ENCODE assay signal across 8 mouse cellular contexts in genomic region chr7:4943223-4943815, GRCm38 (mm10). TPM values are rescaled to one million over a fixed set of nuclear protein-coding genes. Genes with fewer than 3 reads are reported as not detected.
DNase-seq lines count a peak whose midpoint lies in the region; ATAC-seq and TF ChIP-seq lines count a peak whose summit lies in the region.

No protein-coding gene starts in this region.

- H3K4me1 ChIP-seq in forebrain, embryonic 15.5 days, result 0 out of 2 replicates have a peak, but pooled peaks cover 2% of the 10 kb centered on the region
- H3K4me1 ChIP-seq in lung, adult 2 months (ENCODE audit: control insufficient read depth, insufficient read depth, low read length), result no peaks in the 10 kb centered on the region

- intact Hi-C loops in heart, postnatal 25 days (cut with DNase I), result loop anchor here (1.0 to 5.0 kb wide), 5 partner anchors 21 to 184 kb away; partner anchors contain the start of genes Fiz1, Rasl2-9, Sbk2 and Zfp524

- ATAC-seq in forebrain, embryonic 15.5 days (replicated peaks), result peak; percentile 79
- ATAC-seq in neutrophil, adult 5-6 weeks (ENCODE audit: extremely low read depth, insufficient number of reproducible peaks, low FRiP score, poor library complexity, severe bottlenecking), result peak; percentile 92

- TF ChIP-seq CTCF in lung, adult 2 months (IDR thresholded peaks at IDR 0.05; ENCODE audit: insufficient read depth, low read length), result peak; percentile 91

- peak; percentile 95 for DNase-seq in ES-CJ7 (ENCODE audit: low read depth, low spot score)
- DNase-seq in cerebellum, adult 11-12 months, result peak; percentile 96
- peak; percentile 84 for DNase-seq in heart, postnatal 25 days (ENCODE audit: low spot score)
- DNase-seq in layer of hippocampus, adult 18-20 months (ENCODE audit: low spot score in 2 of 2), result peak; percentile 87 to 98
- peak; percentile 97 for DNase-seq in lung, adult 2 months
- DNase-seq in thymus, adult 18-20 months, result peak; percentile 79 to 87

- no peaks in the 10 kb centered on the region for H3K36me3 ChIP-seq in forebrain, embryonic 15.5 days

- WGBS in forebrain, embryonic 15.5 days, result 19% methylated on average over 15 of the region's 15 CpGs
- 11% methylated on average over 15 of the region's 15 CpGs for WGBS in lung, adult 2 months

- H3K27ac ChIP-seq in forebrain, embryonic 15.5 days (replicated peaks), result no peak overlapping the region

- no peaks in the 10 kb centered on the region for H3K27me3 ChIP-seq in forebrain, embryonic 15.5 days

- peak overlapping the region; percentile 35 for H3K4me3 ChIP-seq in forebrain, embryonic 15.5 days
- H3K4me3 ChIP-seq in lung, adult 2 months (replicated peaks; ENCODE audit: extremely low read depth, low read depth, low read length), result peak overlapping the region; percentile 63

- H3K4me2 ChIP-seq in forebrain, embryonic 15.5 days (replicated peaks), result peak overlapping the region; percentile 47

- H3K9ac ChIP-seq in forebrain, embryonic 15.5 days (replicated peaks), result no peak overlapping the region

- no peaks in the 10 kb centered on the region for H3K9me3 ChIP-seq in forebrain, embryonic 15.5 days

- no peak for TF ChIP-seq POLR2A in lung, adult 2 months (IDR thresholded peaks at IDR 0.05; ENCODE audit: borderline replicate concordance, extremely low read depth, low read depth, low read length)

RNA-seq across cellular contexts. Expression of gene Ssc5d, which starts 17.7 kb away (rescaled TPM):
- polyA plus RNA-seq in forebrain, embryonic 15.5 days (2015; fragmentation: Nextera tagmentation; extraction: Ambion mirVana), result 0.24 and 0.32 TPM in 2 replicates
- 1 to 10 TPM; 3.8 to 4.3 TPM for total RNA-seq in heart, postnatal 25 days (2021)
- total RNA-seq in layer of hippocampus, adult 18-20 months (2021), result 1 to 10 TPM; 1.8 to 2.6 TPM
- 7.5 and 8.0 TPM in 2 replicates for polyA plus RNA-seq in lung, adult 2 months (2012; rRNA removed)
- 0.47 and 1.4 TPM in 2 replicates for total RNA-seq in neutrophil, adult 5-6 weeks (2017)

RNA-seq across cellular contexts. Expression of gene Sbk2, which starts 20.9 kb away (rescaled TPM):
- not detected in 2 replicates for polyA plus RNA-seq in forebrain, embryonic 15.5 days (2015; fragmentation: Nextera tagmentation; extraction: Ambion mirVana)
- total RNA-seq in heart, postnatal 25 days (2021), result 10 to 100 TPM; 22.4 to 28.7 TPM
- under 1 TPM; 0.17 to 0.38 TPM for total RNA-seq in layer of hippocampus, adult 18-20 months (2021)
- 5.6 and 24.2 TPM in 2 replicates for polyA plus RNA-seq in lung, adult 2 months (2012; rRNA removed)
- not detected in 2 replicates for total RNA-seq in neutrophil, adult 5-6 weeks (2017)

RNA-seq across cellular contexts. Expression of gene Nat14, which starts 21.5 kb away (rescaled TPM):
- polyA plus RNA-seq in forebrain, embryonic 15.5 days (2015; fragmentation: Nextera tagmentation; extraction: Ambion mirVana), result 35.2 and 39.3 TPM in 2 replicates
- total RNA-seq in heart, postnatal 25 days (2021), result 1 to 10 TPM; 3.8 to 5.4 TPM
- 100 to 1,000 TPM; 114 to 119 TPM for total RNA-seq in layer of hippocampus, adult 18-20 months (2021)
- 7.1 and 7.6 TPM in 2 replicates for polyA plus RNA-seq in lung, adult 2 months (2012; rRNA removed)
- total RNA-seq in neutrophil, adult 5-6 weeks (2017), result 1.2 and 2.2 TPM in 2 replicates

RNA-seq across cellular contexts. Expression of gene Sbk3, which starts 27.6 kb away (rescaled TPM):
- 0.27 and 0.33 TPM in 2 replicates for polyA plus RNA-seq in forebrain, embryonic 15.5 days (2015; fragmentation: Nextera tagmentation; extraction: Ambion mirVana)
- 10 to 100 TPM; 46.1 to 48.7 TPM for total RNA-seq in heart, postnatal 25 days (2021)
- total RNA-seq in layer of hippocampus, adult 18-20 months (2021), result 1 to 10 TPM in 1 of 2 experiments, under 1 TPM in 1; 0.62 to 1.0 TPM
- polyA plus RNA-seq in lung, adult 2 months (2012; rRNA removed), result 6.5 and 9.0 TPM in 2 replicates
- not detected in 2 replicates for total RNA-seq in neutrophil, adult 5-6 weeks (2017)

RNA-seq across cellular contexts. Expression of gene Zfp628, which starts 28.3 kb away (rescaled TPM):
- polyA plus RNA-seq in forebrain, embryonic 15.5 days (2015; fragmentation: Nextera tagmentation; extraction: Ambion mirVana), result 4.0 and 4.2 TPM in 2 replicates
- total RNA-seq in heart, postnatal 25 days (2021), result 1 to 10 TPM; 7.9 to 8.1 TPM
- total RNA-seq in layer of hippocampus, adult 18-20 months (2021), result 10 to 100 TPM; 13.9 to 15.1 TPM
- polyA plus RNA-seq in lung, adult 2 months (2012; rRNA removed), result 20.6 and 24.7 TPM in 2 replicates
- total RNA-seq in neutrophil, adult 5-6 weeks (2017), result 6.0 and 7.2 TPM in 2 replicates

Comparison
In these comparisons a context has a peak if more than half of its experiments do, and no peak if none do; other contexts are left out.
1. RNA of gene Sbk2, which starts 20.9 kb away (total RNA-seq): 22.4 to 28.7 TPM in heart, postnatal 25 days; not detected in neutrophil, adult 5-6 weeks and 0.17 to 0.38 TPM in layer of hippocampus, adult 18-20 months; every median in the first group is over 10 times any median in the second.
2. RNA of gene Nat14, which starts 21.5 kb away (total RNA-seq): 114 to 119 TPM in layer of hippocampus, adult 18-20 months; 3.8 to 5.4 TPM in heart, postnatal 25 days and 1.2 to 2.2 TPM in neutrophil, adult 5-6 weeks; every median in the first group is over 10 times any median in the second.
3. Peak in every context shown above with its lines, with median percentiles within 50 percentile points of each other: DNase-seq.